Mouse (Mus musculus): ENCODE measurements around the gene Eif2b4.

The Eif2b4 gene

DNA sequence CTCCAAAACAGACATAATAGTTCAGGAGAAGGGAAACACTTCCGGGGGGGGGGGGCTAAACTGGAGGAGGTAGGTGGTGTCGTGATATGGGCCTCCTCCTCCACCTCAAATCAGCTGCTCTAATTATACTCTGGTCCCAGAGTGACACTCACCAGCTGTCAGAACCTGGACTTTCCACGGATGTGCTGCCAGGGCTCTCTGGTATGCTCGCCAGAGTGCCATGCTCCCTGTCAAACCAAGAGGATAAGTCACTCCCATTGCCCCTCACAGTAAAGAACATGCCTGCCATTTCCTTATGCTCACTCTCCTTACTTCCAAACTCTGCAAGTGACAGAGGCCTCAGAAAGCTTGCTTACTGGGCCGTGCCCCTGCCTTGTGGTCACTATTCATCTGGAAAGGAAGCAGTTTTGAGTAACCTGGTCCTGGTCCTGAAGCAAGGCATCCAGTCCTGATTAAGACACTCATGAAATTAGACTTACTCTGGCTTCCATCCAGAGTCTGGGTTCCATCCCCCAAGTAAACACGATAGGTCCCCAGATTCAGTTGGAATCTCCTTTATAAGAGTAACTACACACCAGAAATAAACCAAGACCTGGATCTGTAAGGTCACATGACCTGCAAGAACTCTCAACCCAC is 39.6 kb downstream of the Eif2b4 start:
- WGBS, result 16% methylated on average over 6 of the region's 6 CpGs

DNA sequence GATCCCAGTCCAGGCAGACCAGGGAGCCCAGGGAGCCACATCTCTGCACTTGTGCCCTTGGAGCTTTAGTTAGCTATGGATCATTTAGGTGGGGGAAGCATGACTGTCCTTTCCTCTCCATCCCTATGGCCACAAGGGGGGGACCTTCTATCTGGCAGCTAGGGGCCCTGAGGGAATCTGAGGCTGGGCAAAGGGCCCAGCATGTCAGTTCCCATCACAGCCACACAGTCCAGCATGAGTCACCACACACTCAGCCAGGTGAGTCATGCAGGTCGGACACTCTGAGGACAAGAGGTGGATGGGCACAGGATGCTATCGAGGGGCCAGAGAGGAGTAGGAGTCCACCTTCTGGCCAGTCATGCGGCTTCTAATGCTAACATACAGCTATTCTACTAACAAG is 41.5 kb downstream of the Eif2b4 start:
- 88% methylated on average over 3 of the region's 3 CpGs for WGBS

DNA sequence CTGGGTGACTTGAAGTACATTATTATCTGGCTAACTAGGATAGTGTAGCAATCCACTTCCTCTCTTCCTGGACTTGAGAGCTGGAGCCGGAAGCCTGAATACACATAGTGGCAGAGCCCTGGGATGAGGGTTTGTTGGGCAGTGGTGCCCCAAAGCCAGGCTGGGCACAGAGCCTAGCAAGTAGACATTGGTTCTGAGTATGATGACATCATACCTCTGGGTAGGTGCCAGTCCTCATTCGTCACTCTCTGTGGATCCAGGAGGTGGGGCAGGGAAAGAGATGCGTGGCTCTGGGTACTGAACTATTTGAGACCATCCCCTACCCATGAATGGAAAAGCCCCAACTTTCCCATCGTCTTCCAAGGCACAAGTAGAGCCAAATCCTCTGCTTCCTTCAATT is 43.4 kb downstream of the Eif2b4 start:
- WGBS, result 53% methylated on average over 4 of the region's 4 CpGs

DNA sequence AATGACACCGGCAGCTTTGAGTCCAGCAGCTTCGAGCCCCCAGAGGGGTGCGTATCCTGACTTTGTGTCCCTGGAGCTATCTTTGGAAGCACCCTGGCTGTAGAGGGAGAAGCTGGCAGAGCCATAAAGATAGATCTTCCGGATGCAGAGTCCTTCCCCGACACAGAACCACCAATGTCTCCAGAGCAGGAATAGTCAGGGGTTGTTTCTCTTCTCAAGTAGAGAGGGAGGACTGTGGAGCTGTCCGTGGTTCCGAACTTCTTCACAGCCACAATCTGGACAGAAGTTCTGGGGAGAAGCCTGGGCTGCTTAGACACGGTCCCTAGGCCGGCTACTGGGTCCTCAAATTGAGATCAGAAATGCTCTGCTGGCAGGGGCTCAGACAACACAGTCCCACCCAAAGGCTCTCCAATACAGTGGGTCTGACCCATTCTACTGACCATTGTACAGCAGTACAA is 54.2 kb downstream of the Eif2b4 start:
- WGBS, result 20% methylated on average over 9 of the region's 9 CpGs

DNA sequence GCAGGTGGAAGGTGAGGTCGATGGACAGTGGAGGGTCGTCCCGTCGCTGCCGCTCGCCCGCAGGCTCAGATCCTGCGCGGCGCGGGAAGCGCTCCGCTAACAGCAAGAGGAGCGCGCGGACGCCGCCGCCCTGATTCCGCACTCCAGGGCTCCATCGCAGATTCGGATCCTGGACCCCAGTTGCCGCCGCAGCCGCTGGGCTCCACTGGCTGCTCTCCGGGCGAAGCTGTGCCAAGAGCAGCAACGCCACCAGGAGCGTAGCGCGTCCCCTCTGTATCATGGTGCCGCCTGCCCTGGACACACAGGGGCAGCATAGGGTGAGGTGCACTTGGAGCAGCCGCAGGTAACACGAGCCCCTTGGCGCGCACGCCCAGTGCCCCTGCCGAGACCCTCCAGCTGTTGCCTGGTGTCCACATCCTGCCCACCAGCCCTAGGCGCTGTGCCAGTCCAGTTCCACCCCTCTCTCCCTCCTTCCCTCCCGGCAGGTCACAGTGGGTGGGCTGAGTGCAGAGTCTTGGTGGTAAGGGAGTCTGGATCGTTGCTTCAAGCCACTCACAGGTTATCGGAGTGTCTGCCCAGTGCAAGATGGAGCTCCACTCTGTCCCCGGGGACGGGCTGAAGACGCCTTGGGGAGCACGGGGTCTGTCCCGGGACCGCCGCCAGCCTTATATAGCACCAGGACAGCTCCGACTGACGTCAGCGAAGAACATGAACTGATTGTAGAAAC is 54.8 kb downstream of the Eif2b4 start, which contains the start of gene Ucn:
TSS of gene Ucn (minus strand) at position 589 of the 727 bp plus-strand sequence.
- WGBS, result 2% methylated on average over 50 of the region's 52 CpGs

DNA sequence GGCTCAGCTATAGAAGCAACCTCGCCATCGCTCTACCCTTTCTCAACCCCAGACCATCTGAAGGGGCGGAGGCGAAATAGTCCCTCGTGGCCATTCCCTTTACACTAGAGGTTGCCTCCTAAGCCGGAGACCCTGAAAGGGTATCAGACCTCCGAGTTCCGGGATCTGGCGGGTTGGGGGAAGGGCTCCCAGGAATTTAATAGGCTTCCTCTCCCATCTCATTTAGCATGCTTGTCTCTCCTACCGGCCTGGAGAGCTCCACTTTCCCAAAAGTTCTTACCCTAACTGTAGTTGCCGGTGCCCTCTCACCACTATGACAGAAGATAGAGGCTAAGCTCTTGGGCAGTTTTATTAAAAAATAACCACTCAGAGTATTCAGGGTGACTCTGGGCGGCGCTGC is 55.6 kb downstream of the Eif2b4 start:
- under 1% methylated on average over 13 of the region's 13 CpGs for WGBS

Data from cerebral cortex, adult 2 months (tissue).